Mouse (Mus musculus): ENCODE results near the gene Bin2. TPM values are rescaled to one million over a fixed set of nuclear protein-coding genes. Genes with fewer than 3 reads are reported as not detected.

Gene Bin2
- polyA plus RNA-seq, 2 experiments, result 2.3 to 4.7 TPM

DNA sequence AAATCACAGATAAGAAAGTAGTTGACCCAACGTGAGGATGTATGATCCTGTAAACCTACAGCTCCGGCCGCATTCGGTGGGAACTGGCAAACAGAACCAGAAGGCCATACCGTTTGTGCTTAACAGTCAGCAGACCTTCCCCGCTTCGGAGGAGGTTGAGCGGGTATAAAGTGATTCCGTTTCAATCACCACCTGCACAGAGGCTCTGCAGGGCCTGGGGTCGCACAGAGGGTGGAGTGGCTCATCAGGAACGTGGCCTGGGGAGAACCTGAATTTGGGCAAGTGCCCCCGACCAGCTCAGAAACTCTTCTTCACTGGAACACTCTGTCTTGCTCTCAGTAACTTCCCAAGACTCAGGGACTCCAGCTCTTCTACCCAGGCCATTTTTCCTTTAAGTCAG lies 2.5 kb downstream of the Bin2 start:
- 22% methylated on average over 12 of the region's 12 CpGs for WGBS
- no peak for TF ChIP-seq POLR2A (IDR thresholded peaks at IDR 0.05; ENCODE audit: borderline replicate concordance, extremely low read depth, insufficient read depth, insufficient read length)
- Histone ChIP-seq H3K36me3 (ENCODE audit: control insufficient read depth, insufficient read depth, low read length) (no peaks in the 10 kb centered on the region), H3K27ac (replicated peaks; ENCODE audit: low read depth, low read length) (no peak overlapping the region), H3K9me3 (ENCODE audit: control insufficient read depth, low read length) (no peaks in the 10 kb centered on the region), H3K4me2 (replicated peaks; ENCODE audit: low read depth, low read length, severe bottlenecking) (no peak overlapping the region), H3K4me3 (replicated peaks; ENCODE audit: low read length) (no peak overlapping the region), H3K4me1 (ENCODE audit: control insufficient read depth, insufficient read depth, low read length) (no peaks in the 10 kb centered on the region), H3K27me3 (ENCODE audit: control insufficient read depth, insufficient read depth, low read length) (no peaks in the 10 kb centered on the region), H3K9ac (ENCODE audit: low read depth, low read length, severe bottlenecking) (no peak overlapping the region)
- no peak for ATAC-seq (ENCODE audit: low FRiP score, low read depth)
- DNase-seq (ENCODE audit: low spot score), result no peak

- ATAC-seq (ENCODE audit: low FRiP score, low read depth) (no peak), DNase-seq (ENCODE audit: low spot score) (no peak)
- no peak for TF ChIP-seq POLR2A (IDR thresholded peaks at IDR 0.05; ENCODE audit: borderline replicate concordance, extremely low read depth, insufficient read depth, insufficient read length)
- Histone ChIP-seq H3K4me3 (replicated peaks; ENCODE audit: low read length) (no peak overlapping the region), H3K27me3 (ENCODE audit: control insufficient read depth, insufficient read depth, low read length) (no peaks in the 10 kb centered on the region), H3K9me3 (ENCODE audit: control insufficient read depth, low read length) (no peaks in the 10 kb centered on the region), H3K36me3 (ENCODE audit: control insufficient read depth, insufficient read depth, low read length) (no peaks in the 10 kb centered on the region), H3K27ac (replicated peaks; ENCODE audit: low read depth, low read length) (no peak overlapping the region), H3K4me1 (ENCODE audit: control insufficient read depth, insufficient read depth, low read length) (no peaks in the 10 kb centered on the region), H3K4me2 (replicated peaks; ENCODE audit: low read depth, low read length, severe bottlenecking) (no peak overlapping the region), H3K9ac (ENCODE audit: low read depth, low read length, severe bottlenecking) (no peak overlapping the region)
- WGBS, result 8% methylated on average over 7 of the region's 7 CpGs
Measured at GRCm38 (mm10) chr15:100666219-100666696, 3.1 kb downstream of the Bin2 start.

DNA sequence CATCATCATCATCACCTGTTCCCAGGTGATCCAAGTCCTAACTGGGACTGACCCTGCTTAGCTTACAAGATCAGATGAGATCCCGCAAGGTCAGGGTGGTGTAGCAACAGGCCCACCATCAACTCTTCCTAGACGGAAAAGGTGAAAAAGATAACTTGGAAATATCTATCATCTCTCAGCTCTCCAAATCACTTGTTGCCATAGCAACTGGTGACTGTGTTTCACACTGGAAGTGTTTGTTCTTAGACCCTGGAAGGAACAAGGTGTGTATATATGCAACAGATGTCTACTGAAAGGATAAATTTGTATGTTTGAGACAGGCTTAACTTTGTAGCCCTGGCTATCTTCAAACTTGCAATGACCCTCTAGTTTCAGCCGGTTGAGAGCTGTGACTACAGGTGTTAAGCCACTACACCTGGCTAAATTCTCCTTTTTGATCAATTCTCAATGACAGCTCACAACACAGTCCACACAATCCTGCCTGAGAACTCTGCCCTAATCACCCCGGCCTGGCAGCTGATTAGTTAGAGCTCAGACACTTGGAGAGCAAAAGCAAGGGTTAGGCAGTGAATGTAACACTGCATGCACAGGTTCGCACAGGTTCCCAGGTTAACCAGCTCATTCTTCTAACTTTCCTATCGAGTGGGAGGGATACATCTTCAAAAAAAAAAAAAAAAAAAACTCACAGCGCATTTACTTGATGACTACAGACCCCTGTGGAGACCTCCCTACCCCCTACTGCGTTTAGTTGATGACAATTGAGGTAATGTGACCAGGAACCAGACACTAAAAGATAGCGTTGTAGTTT lies 3.7 kb downstream of the Bin2 start:
- ATAC-seq (ENCODE audit: low FRiP score, low read depth), result no peak

GRCm38 (mm10) chr15:100664813-100665274 lies 4.5 kb downstream of the Bin2 start:
- ATAC-seq (ENCODE audit: low FRiP score, low read depth), result no peak
- Histone ChIP-seq H3K4me1 (ENCODE audit: control insufficient read depth, insufficient read depth, low read length) (no peaks in the 10 kb centered on the region), H3K4me2 (replicated peaks; ENCODE audit: low read depth, low read length, severe bottlenecking) (no peak overlapping the region), H3K9ac (ENCODE audit: low read depth, low read length, severe bottlenecking) (no peak overlapping the region), H3K27me3 (ENCODE audit: control insufficient read depth, insufficient read depth, low read length) (no peaks in the 10 kb centered on the region), H3K36me3 (ENCODE audit: control insufficient read depth, insufficient read depth, low read length) (no peaks in the 10 kb centered on the region), H3K27ac (replicated peaks; ENCODE audit: low read depth, low read length) (no peak overlapping the region), H3K9me3 (ENCODE audit: control insufficient read depth, low read length) (no peaks in the 10 kb centered on the region), H3K4me3 (replicated peaks; ENCODE audit: low read length) (no peak overlapping the region)
- DNase-seq (ENCODE audit: low spot score), result no peak
- WGBS, result 73% methylated on average over 9 of the region's 9 CpGs
- TF ChIP-seq POLR2A (IDR thresholded peaks at IDR 0.05; ENCODE audit: borderline replicate concordance, extremely low read depth, insufficient read depth, insufficient read length), result no peak

More for the DNA sequence above, 3.7 kb downstream of the Bin2 start:
- no peak for DNase-seq (ENCODE audit: low spot score)
- Histone ChIP-seq H3K27me3 (ENCODE audit: control insufficient read depth, insufficient read depth, low read length) (no peaks in the 10 kb centered on the region), H3K27ac (replicated peaks; ENCODE audit: low read depth, low read length) (no peak overlapping the region), H3K4me3 (replicated peaks; ENCODE audit: low read length) (no peak overlapping the region), H3K4me1 (ENCODE audit: control insufficient read depth, insufficient read depth, low read length) (no peaks in the 10 kb centered on the region), H3K9ac (ENCODE audit: low read depth, low read length, severe bottlenecking) (no peak overlapping the region), H3K9me3 (ENCODE audit: control insufficient read depth, low read length) (no peaks in the 10 kb centered on the region), H3K4me2 (replicated peaks; ENCODE audit: low read depth, low read length, severe bottlenecking) (no peak overlapping the region), H3K36me3 (ENCODE audit: control insufficient read depth, insufficient read depth, low read length) (no peaks in the 10 kb centered on the region)
- no peak for TF ChIP-seq POLR2A (IDR thresholded peaks at IDR 0.05; ENCODE audit: borderline replicate concordance, extremely low read depth, insufficient read depth, insufficient read length)
- WGBS, result 34% methylated on average over 9 of the region's 9 CpGs

DNA sequence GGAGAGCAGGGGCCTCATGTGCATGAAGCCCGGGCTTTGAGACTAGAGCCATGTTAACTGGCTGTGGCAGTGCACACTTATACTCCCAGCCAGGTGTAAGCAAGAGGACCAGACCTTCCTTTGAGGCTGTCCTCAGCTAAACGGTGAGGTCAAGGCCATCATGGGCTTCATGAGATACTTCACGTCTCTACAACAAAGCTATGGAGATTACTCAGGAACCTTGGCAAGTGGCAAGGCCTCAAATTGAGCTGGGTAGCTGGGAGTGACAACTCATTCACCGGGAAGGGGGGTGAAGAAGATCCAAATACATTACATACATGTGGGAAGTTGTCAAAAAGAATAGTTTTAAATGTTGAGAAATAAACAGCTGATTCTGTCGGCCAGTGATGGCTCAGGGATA lies 8.5 kb downstream of the Bin2 start:
- Histone ChIP-seq H3K27ac (replicated peaks; ENCODE audit: low read depth, low read length) (no peak overlapping the region), H3K9ac (ENCODE audit: low read depth, low read length, severe bottlenecking) (no peak overlapping the region), H3K4me2 (replicated peaks; ENCODE audit: low read depth, low read length, severe bottlenecking) (no peak overlapping the region), H3K9me3 (ENCODE audit: control insufficient read depth, low read length) (no peaks in the 10 kb centered on the region), H3K36me3 (ENCODE audit: control insufficient read depth, insufficient read depth, low read length) (no peaks in the 10 kb centered on the region), H3K27me3 (ENCODE audit: control insufficient read depth, insufficient read depth, low read length) (no peaks in the 10 kb centered on the region), H3K4me3 (replicated peaks; ENCODE audit: low read length) (no peak overlapping the region), H3K4me1 (ENCODE audit: control insufficient read depth, insufficient read depth, low read length) (no peaks in the 10 kb centered on the region)
- no peak for ATAC-seq (ENCODE audit: low FRiP score, low read depth)
- no peak for TF ChIP-seq POLR2A (IDR thresholded peaks at IDR 0.05; ENCODE audit: borderline replicate concordance, extremely low read depth, insufficient read depth, insufficient read length)
- WGBS, result 91% methylated on average over 5 of the region's 5 CpGs
- no peak for DNase-seq (ENCODE audit: low spot score)

All from limb, embryonic 14.5 days (tissue).